Mouse (Mus musculus) testis, adult 2 months (tissue): ENCODE results near the gene Galc.

Experiments
- CTCF ChIP-seq: fragments of 200-500 bp; IDR thresholded peaks from 2 replicates; pipeline ENCODE4 v1.5.1; 2012; ENCODE audit warnings: low read depth, mild to moderate bottlenecking, inconsistent platforms, low read length, moderate library complexity; ENCODE audit not compliant: control insufficient read depth, insufficient read depth, insufficient replicate concordance
- POLR2A ChIP-seq: fragments of 200-500 bp; IDR thresholded peaks from 2 replicates; pipeline ENCODE4 v1.6.1; 2012; ENCODE audit warnings: low read depth, mild to moderate bottlenecking, inconsistent platforms, low read length, moderate library complexity; ENCODE audit not compliant: control insufficient read depth

DNA sequence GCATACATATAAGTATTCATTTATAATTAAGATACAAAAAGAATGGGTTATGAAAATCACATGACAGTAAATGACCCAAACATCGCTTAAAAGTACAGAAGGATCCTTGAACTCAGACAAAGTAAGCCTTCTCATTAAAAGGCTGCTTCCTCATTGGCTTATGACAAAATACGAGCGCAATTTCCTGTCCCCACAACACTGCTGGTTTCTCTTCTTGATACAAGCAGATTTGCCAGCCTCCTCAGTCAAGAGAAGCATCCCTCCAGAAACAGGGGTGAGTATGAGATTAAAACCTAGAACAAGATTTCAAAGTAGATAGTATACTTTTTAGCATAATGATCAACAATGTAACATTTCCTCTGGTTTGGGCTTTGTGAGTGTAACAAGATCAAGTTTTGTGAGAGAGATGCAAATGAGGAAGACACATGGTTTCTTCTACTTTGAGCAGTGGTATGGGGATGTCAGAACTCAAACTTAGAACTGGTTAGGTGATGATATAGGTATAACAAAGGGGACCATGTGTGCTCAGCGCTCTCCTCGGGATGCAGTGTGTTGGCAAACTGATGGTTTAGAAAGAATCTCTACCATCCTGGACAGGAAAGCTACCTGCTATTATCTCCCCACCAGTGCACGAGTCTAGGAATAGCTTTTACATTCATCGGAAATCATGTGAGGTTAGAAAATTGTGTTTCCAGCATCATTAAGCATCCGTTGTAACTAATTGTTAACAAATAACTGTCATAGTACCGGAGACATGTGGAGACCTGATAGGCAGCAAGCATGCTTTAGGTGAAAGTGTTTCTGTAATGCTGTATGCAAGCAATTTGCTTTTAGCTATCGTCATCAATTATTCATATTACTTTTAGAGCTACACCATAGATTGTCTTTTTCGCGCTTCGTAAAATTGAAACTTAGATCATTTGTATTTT, 9.4 kb upstream of the Galc start, which contains the start of gene Gpr65:
- no peak for TF ChIP-seq POLR2A
- no peak for TF ChIP-seq CTCF
